Mouse (Mus musculus) MEL (cell line): ENCODE results near the gene Spo11. TPM values are rescaled to one million over a fixed set of nuclear protein-coding genes. Genes with fewer than 3 reads are reported as not detected.

Experiments used
- DNase-seq: peaks from one replicate; pipeline ENCODE4 v3.0.0; 2011; ENCODE audit warnings: low read depth, low spot score
- H3K27ac ChIP-seq: 2 replicates; pipeline ENCODE4 v1.5.1; 2012; ENCODE audit warnings: low read depth, mild to moderate bottlenecking, control low read depth, low read length, moderate library complexity; ENCODE audit not compliant: control insufficient read depth
- H3K27me3 ChIP-seq, 2 experiments: fragments of 150-350 bp in 1 of 2; sonication (generic) in 1 of 2; 2 replicates each; pipeline ENCODE4 v1.6.1; 2012; ENCODE audit warnings: low read length in 2 of 2, mild to moderate bottlenecking in 2 of 2, improper control_type of control experiment in 1 of 2, moderate library complexity in 1 of 2; ENCODE audit not compliant: insufficient read depth in 2 of 2, control insufficient read depth in 1 of 2
- H3K36me3 ChIP-seq, 2 experiments: 2 replicates each; pipeline ENCODE4 v1.6.1; 2012 to 2014; ENCODE audit warnings: low read length in 2 of 2, improper control_type of control experiment in 1 of 2, inconsistent platforms in 1 of 2, mild to moderate bottlenecking in 1 of 2; ENCODE audit not compliant: insufficient read depth in 2 of 2, control insufficient read depth in 1 of 2
- H3K4me1 ChIP-seq, 2 experiments: fragments of 150-350 bp in 1 of 2; sonication (generic) in 1 of 2; 2 replicates each; pipeline ENCODE4 v1.6.1; 2012; ENCODE audit warnings: low read length in 2 of 2, improper control_type of control experiment in 1 of 2, mild to moderate bottlenecking in 1 of 2; ENCODE audit not compliant: insufficient read depth in 2 of 2, control insufficient read depth in 1 of 2
- H3K4me3 ChIP-seq, 2 experiments: fragments of 150-350 bp in 1 of 2; sonication (generic) in 1 of 2; 2 replicates each; pipeline ENCODE4 v1.5.1; 2012; ENCODE audit warnings: low read depth in 2 of 2, low read length in 2 of 2, mild to moderate bottlenecking in 2 of 2, moderate library complexity in 2 of 2, control low read depth in 1 of 2, improper control_type of control experiment in 1 of 2; ENCODE audit not compliant: control insufficient read depth in 1 of 2, insufficient read depth in 1 of 2
- H3K79me2 ChIP-seq: 2 replicates; pipeline ENCODE4 v1.6.1; 2012; ENCODE audit warnings: mild to moderate bottlenecking, low read length, moderate library complexity; ENCODE audit not compliant: control insufficient read depth, poor library complexity, insufficient read depth
- H3K9ac ChIP-seq: 2 replicates; pipeline ENCODE4 v1.6.1; 2012; ENCODE audit warnings: low read depth, mild to moderate bottlenecking, control low read depth, low read length, moderate library complexity; ENCODE audit not compliant: control insufficient read depth, poor library complexity, severe bottlenecking
- H3K9me3 ChIP-seq: fragments of 150-350 bp; sonication (generic); replicated peaks from 2 replicates; pipeline ENCODE4 v1.6.1; 2012; ENCODE audit warnings: mild to moderate bottlenecking, low read length, improper control_type of control experiment, moderate library complexity; ENCODE audit not compliant: insufficient read depth
- CHD2 ChIP-seq: IDR thresholded peaks from 2 replicates; pipeline ENCODE4 v1.6.1; 2011; ENCODE audit warnings: low read length, improper control_type of control experiment
- CTCF ChIP-seq, 3 experiments: IDR thresholded peaks in 2 of 3; conservative IDR thresholded peaks in 1 of 3; 2 replicates each; pipeline ENCODE4 v1.5.1; 2011 to 2012; ENCODE audit warnings: low read length in 3 of 3, low read depth in 2 of 3, mild to moderate bottlenecking in 2 of 3, improper control_type of control experiment in 1 of 3, inconsistent platforms in 1 of 3, mixed read lengths in 1 of 3, moderate library complexity in 1 of 3; ENCODE audit not compliant: control insufficient read depth in 1 of 3, insufficient read depth in 1 of 3, poor library complexity in 1 of 3, severe bottlenecking in 1 of 3
- E2F4 ChIP-seq: IDR thresholded peaks from 2 replicates; pipeline ENCODE4 v1.6.1; 2011; ENCODE audit warnings: low read depth, low read length, improper control_type of control experiment, borderline replicate concordance
- ELF1 ChIP-seq: IDR thresholded peaks from 2 replicates; pipeline ENCODE4 v1.6.1; 2014; ENCODE audit warnings: low read depth, mild to moderate bottlenecking, inconsistent platforms, low read length, improper control_type of control experiment, moderate library complexity
- ETS1 ChIP-seq: IDR thresholded peaks from 2 replicates; pipeline ENCODE4 v1.6.1; 2012; ENCODE audit warnings: low read depth, mild to moderate bottlenecking, inconsistent platforms, low read length, improper control_type of control experiment, moderate library complexity
- GABPA ChIP-seq: IDR thresholded peaks from 2 replicates; pipeline ENCODE4 v1.6.1; 2012; ENCODE audit warnings: low read depth, mild to moderate bottlenecking, inconsistent platforms, low read length, improper control_type of control experiment, moderate library complexity
- GATA1 ChIP-seq: IDR thresholded peaks from 2 replicates; pipeline ENCODE4 v1.6.1; 2011; ENCODE audit warnings: low read depth, low read length, improper control_type of control experiment
- HCFC1 ChIP-seq: IDR thresholded peaks from 2 replicates; pipeline ENCODE4 v1.6.1; 2012; ENCODE audit warnings: low read depth, mild to moderate bottlenecking, inconsistent platforms, low read length, improper control_type of control experiment, moderate library complexity
- MAZ ChIP-seq: IDR thresholded peaks from 2 replicates; pipeline ENCODE4 v1.6.1; 2012; ENCODE audit warnings: low read depth, mild to moderate bottlenecking, inconsistent platforms, low read length, improper control_type of control experiment
- MYB ChIP-seq: IDR thresholded peaks from 2 replicates; pipeline ENCODE4 v1.6.1; 2011; ENCODE audit warnings: mild to moderate bottlenecking, low read depth, low read length, improper control_type of control experiment
- NELFE ChIP-seq: IDR thresholded peaks from 2 replicates; pipeline ENCODE4 v1.6.1; 2011; ENCODE audit warnings: low read depth, low read length, improper control_type of control experiment
- POLR2A ChIP-seq, 2 experiments: IDR thresholded peaks; 2 replicates each; pipeline ENCODE4 v1.6.1; 2011 to 2012; ENCODE audit warnings: low read length in 2 of 2, mild to moderate bottlenecking in 2 of 2, control low read depth in 1 of 2, improper control_type of control experiment in 1 of 2, low read depth in 1 of 2, moderate library complexity in 1 of 2; ENCODE audit not compliant: control insufficient read depth in 1 of 2, insufficient read depth in 1 of 2, poor library complexity in 1 of 2
- RAD21 ChIP-seq: IDR thresholded peaks from 2 replicates; pipeline ENCODE4 v1.6.1; 2011; ENCODE audit warnings: mild to moderate bottlenecking, low read depth, low read length, improper control_type of control experiment
- SIN3A ChIP-seq: IDR thresholded peaks from 2 replicates; pipeline ENCODE4 v1.6.1; 2012; ENCODE audit warnings: low read length, improper control_type of control experiment, inconsistent platforms
- SMC3 ChIP-seq: IDR thresholded peaks from 2 replicates; pipeline ENCODE4 v1.6.1; 2011; ENCODE audit warnings: low read depth, low read length, improper control_type of control experiment
- TAL1 ChIP-seq: IDR thresholded peaks from 2 replicates; pipeline ENCODE4 v1.6.1; 2012; ENCODE audit warnings: mild to moderate bottlenecking, inconsistent platforms, low read length, moderate library complexity, mixed read lengths
- TCF12 ChIP-seq: IDR thresholded peaks from 2 replicates; pipeline ENCODE4 v1.6.1; 2014; ENCODE audit warnings: low read depth, mild to moderate bottlenecking, inconsistent platforms, low read length, improper control_type of control experiment, moderate library complexity
- USF1 ChIP-seq: IDR thresholded peaks from 2 replicates; pipeline ENCODE4 v1.6.1; 2014; ENCODE audit warnings: low read depth, mild to moderate bottlenecking, inconsistent platforms, low read length, improper control_type of control experiment, moderate library complexity
- USF2 ChIP-seq, 2 experiments: IDR thresholded peaks; 2 replicates each; pipeline ENCODE4 v1.6.1; 2011 to 2012; ENCODE audit warnings: improper control_type of control experiment in 2 of 2, low read length in 2 of 2, borderline replicate concordance in 1 of 2, inconsistent platforms in 1 of 2, low read depth in 1 of 2, mild to moderate bottlenecking in 1 of 2; ENCODE audit not compliant: insufficient read depth in 1 of 2
- ZMIZ1 ChIP-seq: IDR thresholded peaks from 2 replicates; pipeline ENCODE4 v1.6.1; 2012; ENCODE audit warnings: low read depth, mild to moderate bottlenecking, inconsistent platforms, low read length, improper control_type of control experiment, moderate library complexity
- polyA plus RNA-seq, 2 experiments: library from polyadenylated mRNA; stranded (reverse) in 1 of 2; unstranded in 1 of 2; fragments of >175 nt in 1 of 2; fragments of >200 nt in 1 of 2; gene quantifications; 2 replicates each; pipeline versions ENCODE4 v1.2.1 to v1.2.4; 2012; ENCODE audit warnings: low replicate concordance in 2 of 2, low read depth in 1 of 2; ENCODE audit not compliant: insufficient read length in 2 of 2, insufficient read depth in 1 of 2, missing spikeins in 1 of 2
- total RNA-seq: library from RNA; depleted of rRNA; stranded (reverse); fragments of 300-350 nt; gene quantifications from 2 replicates; pipeline ENCODE4 v1.2.3, GENCODE M21; 2012

The Spo11 gene
- total and polyA plus RNA-seq, 3 experiments = not detected

- no peak for DNase-seq
These were observed 46.2 kb upstream of the Spo11 start for GRCm38 (mm10) chr2:172931137-172931898.

GRCm38 (mm10) chr2:172933631-172934419 lies 43.7 kb upstream of the Spo11 start:
- no peaks in the 10 kb centered on the region for H3K4me1 ChIP-seq
- no peaks in the 10 kb centered on the region for H3K36me3 ChIP-seq
- no peak overlapping the region for H3K27ac ChIP-seq
- no peak overlapping the region for H3K9ac ChIP-seq
- no peak for DNase-seq
- no peaks in the 10 kb centered on the region for H3K9me3 ChIP-seq
- H3K79me2 ChIP-seq = no peaks in the 10 kb centered on the region
- H3K27me3 ChIP-seq = no peaks in the 10 kb centered on the region
- no peak for TF ChIP-seq USF1
- TF ChIP-seq USF2 (IDR thresholded peaks at IDR 0.05; ENCODE audit: borderline replicate concordance in 1 of 2, insufficient read depth in 1 of 2, low read depth in 1 of 2, low read length in 2 of 2) = no peak
- no peak for TF ChIP-seq TAL1
- no peak for TF ChIP-seq E2F4
- no peak for TF ChIP-seq MYB
- TF ChIP-seq ETS1 = no peak
- H3K4me3 ChIP-seq = no peak overlapping the region

More at GRCm38 (mm10) chr2:172931137-172931898, 46.2 kb upstream of the Spo11 start:
- no peaks in the 10 kb centered on the region for H3K79me2 ChIP-seq
- no peaks in the 10 kb centered on the region for H3K4me1 ChIP-seq
- no peaks in the 10 kb centered on the region for H3K27me3 ChIP-seq
- no peaks in the 10 kb centered on the region for H3K36me3 ChIP-seq
- TF ChIP-seq GATA1 (no peak), CTCF (IDR thresholded peaks at IDR 0.05 in 2 of 3, conservative IDR thresholded peaks at IDR 0.05 in 1 of 3; ENCODE audit: control insufficient read depth in 1 of 3, insufficient read depth in 1 of 3, low read depth in 2 of 3, low read length in 3 of 3, poor library complexity in 1 of 3, severe bottlenecking in 1 of 3) (no peak), HCFC1 (no peak), USF1 (no peak), TCF12 (no peak), NELFE (no peak), ELF1 (no peak), SIN3A (no peak), RAD21 (no peak), CHD2 (no peak), POLR2A (IDR thresholded peaks at IDR 0.05; ENCODE audit: control insufficient read depth in 1 of 2, insufficient read depth in 1 of 2, low read depth in 1 of 2, low read length in 2 of 2, poor library complexity in 1 of 2) (no peak), ZMIZ1 (no peak), E2F4 (no peak), MAZ (no peak), SMC3 (no peak), GABPA (no peak), USF2 (IDR thresholded peaks at IDR 0.05; ENCODE audit: borderline replicate concordance in 1 of 2, insufficient read depth in 1 of 2, low read depth in 1 of 2, low read length in 2 of 2) (no peak)
- TF ChIP-seq, all 39 proteins: peak for 0
- no peaks in the 10 kb centered on the region for H3K9me3 ChIP-seq
- no peak overlapping the region for H3K4me3 ChIP-seq
- H3K27ac ChIP-seq = no peak overlapping the region
- no peak overlapping the region for H3K9ac ChIP-seq
